Mouse (Mus musculus) embryonic fibroblast, embryonic 13.5 days (primary cell): ENCODE results near the gene Tcea3.

ENCODE experiments used
- CTCF ChIP-seq: IDR thresholded peaks from 2 replicates; pipeline ENCODE4 v1.5.1; 2011; ENCODE audit warnings: mild to moderate bottlenecking, control low read depth, low read length, moderate library complexity, borderline replicate concordance; ENCODE audit not compliant: insufficient read depth
- POLR2A ChIP-seq: IDR thresholded peaks from 2 replicates; pipeline ENCODE4 v1.6.1; 2011; ENCODE audit warnings: low read depth, mild to moderate bottlenecking, control low read depth, low read length, moderate library complexity

DNA sequence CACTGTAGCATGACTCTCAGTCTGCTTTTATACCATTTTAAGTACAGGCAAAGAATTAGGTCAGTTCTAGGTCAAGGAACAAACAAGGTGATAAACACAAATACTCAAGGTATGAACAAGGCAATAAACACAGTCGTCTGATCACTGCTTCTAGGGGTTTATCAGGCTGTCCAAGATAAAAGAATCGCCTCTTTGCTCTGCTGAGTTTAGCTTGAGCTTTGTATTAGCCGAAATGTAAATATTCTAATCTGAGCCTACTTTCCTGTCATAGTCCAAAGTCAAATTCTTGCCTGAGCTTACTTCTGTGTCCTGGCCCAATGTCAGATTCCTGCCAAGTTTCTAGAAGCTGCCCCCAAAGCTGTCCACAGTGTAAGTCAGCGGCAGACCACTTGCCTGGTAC is 54.9 kb downstream of the Tcea3 start:
- TF ChIP-seq CTCF (no peak), POLR2A (no peak)
